10 mouse cellular contexts compared by ENCODE assay signal in genomic region chr10:16440932-16441640, GRCm38 (mm10).
DNase-seq lines count a peak whose midpoint lies in the region; ATAC-seq and TF ChIP-seq lines count a peak whose summit lies in the region.
"Had no signal": no experiment of that assay in that cellular context is flagged by ENCODE, and none has a peak within 500 bp of the region (broad histone marks: within the 10 kb centered on the region; RNA-seq: fewer than 3 reads in every experiment).

No protein-coding gene starts in this region.

- H3K36me3 ChIP-seq in kidney, embryonic 15.5 days: no peaks in the 10 kb centered on the region
- no peaks in the 10 kb centered on the region for H3K36me3 ChIP-seq in forebrain, embryonic 12.5 days (replicated peaks)
- no peaks in the 10 kb centered on the region for H3K36me3 ChIP-seq in midbrain, embryonic 14.5 days (ENCODE audit: control insufficient read depth, insufficient read depth, low read length)
- H3K36me3 ChIP-seq in thymus, adult 2 months (ENCODE audit: control insufficient read depth, insufficient read depth, low read length): no peaks in the 10 kb centered on the region
- H3K36me3 ChIP-seq: embryonic facial prominence, embryonic 13.5 days had no signal

- H3K4me3 ChIP-seq in kidney, embryonic 15.5 days (replicated peaks): no peak overlapping the region
- H3K4me3 ChIP-seq in forebrain, embryonic 12.5 days (replicated peaks): no peak overlapping the region
- H3K4me3 ChIP-seq in midbrain, embryonic 14.5 days (replicated peaks; ENCODE audit: low read depth, low read length): no peak overlapping the region
- no peak overlapping the region for H3K4me3 ChIP-seq in thymus, adult 2 months (ENCODE audit: control insufficient read depth, insufficient read depth, low read length)
- H3K4me3 ChIP-seq: embryonic facial prominence, embryonic 13.5 days had no signal

- H3K4me1 ChIP-seq in kidney, embryonic 15.5 days: 0 out of 2 replicates have a peak, but pooled peaks cover 4% of the 10 kb centered on the region
- H3K4me1 ChIP-seq in forebrain, embryonic 12.5 days: peaks cover 7% of the 10 kb centered on the region
- peaks cover 9% of the 10 kb centered on the region for H3K4me1 ChIP-seq in midbrain, embryonic 14.5 days (ENCODE audit: control insufficient read depth, insufficient read depth, low read length)
- H3K4me1 ChIP-seq in thymus, adult 2 months (replicated peaks; ENCODE audit: control insufficient read depth, insufficient read depth, low read length): no peaks in the 10 kb centered on the region

- no peak overlapping the region for H3K9ac ChIP-seq in kidney, embryonic 15.5 days
- H3K9ac ChIP-seq in forebrain, embryonic 12.5 days: no peak overlapping the region
- no peak overlapping the region for H3K9ac ChIP-seq in midbrain, embryonic 14.5 days (replicated peaks; ENCODE audit: low read length)
- H3K9ac ChIP-seq: embryonic facial prominence, embryonic 13.5 days had no signal

- 24% methylated on average over 3 of the region's 3 CpGs for WGBS in kidney, embryonic 15.5 days
- WGBS in forebrain, embryonic 12.5 days: 35% methylated on average over 3 of the region's 3 CpGs
- 13% methylated on average over 3 of the region's 3 CpGs for WGBS in midbrain, embryonic 14.5 days
- 66% methylated on average over 3 of the region's 3 CpGs for WGBS in thymus, adult 2 months

- H3K27me3 ChIP-seq in kidney, embryonic 15.5 days: no peaks in the 10 kb centered on the region
- H3K27me3 ChIP-seq in forebrain, embryonic 12.5 days: no peaks in the 10 kb centered on the region
- H3K27me3 ChIP-seq in midbrain, embryonic 14.5 days (ENCODE audit: control insufficient read depth, insufficient read depth, low read length): no peaks in the 10 kb centered on the region
- H3K27me3 ChIP-seq in thymus, adult 2 months (ENCODE audit: control insufficient read depth, insufficient read depth, low read length): no peaks in the 10 kb centered on the region
- H3K27me3 ChIP-seq: embryonic facial prominence, embryonic 13.5 days had no signal

- TF ChIP-seq CTCF in brain, embryonic 14.5 days (IDR thresholded peaks at IDR 0.05; ENCODE audit: borderline replicate concordance, extremely low read depth, insufficient read depth, insufficient read length): no peak
- TF ChIP-seq CTCF in thymus, adult 2 months (IDR thresholded peaks at IDR 0.05; ENCODE audit: borderline replicate concordance, control insufficient read depth, extremely low read depth, insufficient read depth, low read length, poor library complexity): no peak

- DNase-seq in kidney, adult 8-10 months: no peak
- peak; percentile 82 for DNase-seq in brain, embryonic 14.5 days (ENCODE audit: low read depth)
- peak; percentile 21 for DNase-seq in midbrain, embryonic 14.5 days
- no peak for DNase-seq in thymus, adult 2 months
- DNase-seq: lung, adult 2 months; spleen, adult 18-20 months had no signal

- no peak overlapping the region for H3K27ac ChIP-seq in kidney, embryonic 15.5 days
- H3K27ac ChIP-seq in forebrain, embryonic 12.5 days: peak overlapping the region; percentile 31; the same call in 1 of the 2 replicates
- H3K27ac ChIP-seq in midbrain, embryonic 14.5 days (replicated peaks; ENCODE audit: low read depth, low read length): no peak overlapping the region
- no peak overlapping the region for H3K27ac ChIP-seq in thymus, adult 2 months (ENCODE audit: control insufficient read depth, insufficient read depth, low read length)
- H3K27ac ChIP-seq: embryonic facial prominence, embryonic 13.5 days had no signal

- no peak overlapping the region for H3K4me2 ChIP-seq in kidney, embryonic 15.5 days
- H3K4me2 ChIP-seq in forebrain, embryonic 12.5 days: no peak overlapping the region
- H3K4me2 ChIP-seq in midbrain, embryonic 14.5 days (ENCODE audit: low read length): no peak overlapping the region
- H3K4me2 ChIP-seq: embryonic facial prominence, embryonic 13.5 days had no signal

- TF ChIP-seq POLR2A in brain, embryonic 14.5 days (IDR thresholded peaks at IDR 0.05; ENCODE audit: borderline replicate concordance, extremely low read depth, insufficient read depth, insufficient read length, poor library complexity, severe bottlenecking): no peak
- TF ChIP-seq POLR2A in thymus, adult 2 months (IDR thresholded peaks at IDR 0.05; ENCODE audit: control insufficient read depth, extremely low read depth, insufficient read depth, low read length, poor library complexity): no peak

- no peaks in the 10 kb centered on the region for H3K9me3 ChIP-seq in kidney, embryonic 15.5 days (replicated peaks)
- H3K9me3 ChIP-seq in forebrain, embryonic 12.5 days: no peaks in the 10 kb centered on the region
- H3K9me3 ChIP-seq in midbrain, embryonic 14.5 days (ENCODE audit: control insufficient read depth, low read length): no peaks in the 10 kb centered on the region
- H3K9me3 ChIP-seq: embryonic facial prominence, embryonic 13.5 days had no signal

- peak; percentile 40; the same call in 1 of the 2 replicates for ATAC-seq in kidney, embryonic 15.5 days (replicated peaks; ENCODE audit: low FRiP score)
- peak; percentile 60; the same call in 1 of the 2 replicates for ATAC-seq in forebrain, embryonic 12.5 days (ENCODE audit: low FRiP score)
- ATAC-seq in midbrain, embryonic 14.5 days (ENCODE audit: low FRiP score, low TSS enrichment): peak; percentile 75
- no peak for ATAC-seq in granulocyte monocyte progenitor cell, adult 5-6 weeks (replicated peaks; ENCODE audit: poor library complexity, severe bottlenecking)

Comparison
In these comparisons a context has a peak if more than half of its experiments do, and no peak if none do; other contexts are left out.
1. DNase-seq: peak in brain, embryonic 14.5 days (single experiment) and midbrain, embryonic 14.5 days (single experiment); none in kidney, adult 8-10 months (0 of 2) and thymus, adult 2 months (single experiment).